Mouse (Mus musculus) bone marrow macrophage, adult 2 months (primary cell): Measurements from ENCODE around the gene Kctd11.

ENCODE experiments used
- CTCF ChIP-seq: IDR thresholded peaks from 2 replicates; pipeline ENCODE4 v1.5.1; 2012; ENCODE audit warnings: low read depth, mild to moderate bottlenecking, low read length, moderate library complexity
- POLR2A ChIP-seq: IDR thresholded peaks from 2 replicates; pipeline ENCODE4 v1.6.1; 2012; ENCODE audit warnings: mild to moderate bottlenecking, low read depth, low read length, borderline replicate concordance

GRCm38 (mm10) chr11:69929712-69930111 lies 48.5 kb upstream of the Kctd11 start:
- TF ChIP-seq CTCF (no peak), POLR2A (no peak)
